Mouse (Mus musculus) kidney, postnatal 0 days (tissue): Measurements from ENCODE around the gene Zfp955b. TPM values are rescaled to one million over a fixed set of nuclear protein-coding genes. Genes with fewer than 3 reads are reported as not detected.
A peak's percentile ranks its signal among the peaks of the same experiment; 100 is the strongest.
"Not testable (repeated sequence)": the region's sequence is repeated elsewhere in the genome, so short reads cannot be mapped to it uniquely, and the experiment has no call there.

Experiments used
- ATAC-seq: fragments of 200-750 bp; cut with Nextera tagmentation; replicated peaks from 2 replicates; pipeline ENCODE4 v1.8.0; 2017; ENCODE audit warnings: low read depth, moderate number of reproducible peaks, moderate TSS enrichment, moderate library complexity; ENCODE audit not compliant: low FRiP score
- DNase-seq: peaks from one replicate; pipeline ENCODE4 v3.0.0-alpha.2; 2016; ENCODE audit warnings: low spot score
- H3K27ac ChIP-seq: fragments of 300-500 bp; sonication (generic); 2 replicates; pipeline ENCODE4 v1.5.1; 2014; ENCODE audit warnings: mild to moderate bottlenecking
- H3K27me3 ChIP-seq: fragments of 300-500 bp; sonication (generic); 2 replicates; pipeline ENCODE4 v1.6.1; 2014; ENCODE audit warnings: low read length, mixed read lengths; ENCODE audit not compliant: insufficient read depth
- H3K36me3 ChIP-seq: fragments of 300-500 bp; sonication (generic); 2 replicates; pipeline ENCODE4 v1.6.1; 2014; ENCODE audit warnings: low read length, mixed read lengths; ENCODE audit not compliant: insufficient read depth
- H3K4me1 ChIP-seq: fragments of 300-500 bp; sonication (generic); replicated peaks from 2 replicates; pipeline ENCODE4 v1.6.1; 2014; ENCODE audit warnings: antibody characterized with exemption, low read length, mixed read lengths; ENCODE audit not compliant: insufficient read depth
- H3K4me2 ChIP-seq: fragments of 300-500 bp; sonication (generic); 2 replicates; pipeline ENCODE4 v1.6.1; 2014; ENCODE audit warnings: mild to moderate bottlenecking, low read length, moderate library complexity, mixed read lengths
- H3K4me3 ChIP-seq: fragments of 300-500 bp; sonication (generic); replicated peaks from 2 replicates; pipeline ENCODE4 v1.5.1; 2014; ENCODE audit warnings: low read depth, low read length
- H3K9ac ChIP-seq: fragments of 300-500 bp; sonication (generic); 2 replicates; pipeline ENCODE4 v1.6.1; 2014; ENCODE audit warnings: low read depth, low read length
- H3K9me3 ChIP-seq: fragments of 300-500 bp; sonication (generic); replicated peaks from 2 replicates; pipeline ENCODE4 v1.6.1; 2016; ENCODE audit warnings: low read length, inconsistent platforms, mixed read lengths
- CTCF ChIP-seq: IDR thresholded peaks from 2 replicates; pipeline ENCODE4 v1.5.1; 2016; ENCODE audit warnings: antibody characterized with exemption, low read depth, mild to moderate bottlenecking, moderate library complexity
- WGBS: fragments of 180-500 bp; shearing (Covaris S2); extraction: QIAGEN DNeasy Blood & Tissue Kit; methylation state at CpG from one replicate; pipeline ENCODE4 v1.1.7; 2014; 5-methylcytosine and 5-hydroxymethylcytosine counted together
- polyA plus RNA-seq: library from polyadenylated mRNA; unstranded; fragments of >200 nt; fragmentation: Nextera tagmentation; extraction: Ambion mirVana; gene quantifications from 2 replicates; pipeline ENCODE4 v1.2.1, GENCODE M21; 2015

Gene Zfp955b
- 8.6 and 11.9 TPM in 2 replicates for polyA plus RNA-seq

- not testable (repeated sequence) for H3K27ac ChIP-seq, DNase-seq, H3K9ac ChIP-seq, H3K4me1 ChIP-seq, H3K4me3 ChIP-seq, H3K27me3 ChIP-seq, H3K4me2 ChIP-seq, H3K9me3 ChIP-seq, H3K36me3 ChIP-seq
- WGBS = no CpG with 5 or more reads among the region's 25 CpGs
- peak; percentile 99 for ATAC-seq
Measured at GRCm38 (mm10) chr17:33289039-33289875, at the start of gene Zfp955b. Gene Zfp955b (plus strand): TSS chr17:33289544.

GRCm38 (mm10) chr17:33254530-33255318 is 34.6 kb upstream of the Zfp955b start, which contains the start of gene Zfp955a:
Gene Zfp955a (minus strand): TSS chr17:33255145.
- not testable (repeated sequence) for H3K4me2 ChIP-seq, H3K9ac ChIP-seq, H3K9me3 ChIP-seq, H3K27ac ChIP-seq, H3K36me3 ChIP-seq, H3K27me3 ChIP-seq, DNase-seq, H3K4me1 ChIP-seq, H3K4me3 ChIP-seq
- peak; percentile 98 for ATAC-seq
- WGBS = 32% methylated on average over 1 of the region's 34 CpGs

GRCm38 (mm10) chr17:33255319-33255657 is 34.1 kb upstream of the Zfp955b start:
- H3K9ac ChIP-seq, H3K27ac ChIP-seq, DNase-seq, H3K4me2 ChIP-seq, H3K4me1 ChIP-seq, H3K4me3 ChIP-seq, ATAC-seq, H3K27me3 ChIP-seq, H3K36me3 ChIP-seq, H3K9me3 ChIP-seq: not testable (repeated sequence)
- WGBS = no CpG with 5 or more reads among the region's 2 CpGs

GRCm38 (mm10) chr17:33264376-33264775 is 25.0 kb upstream of the Zfp955b start, which contains the start of gene Olfr63:
Gene Olfr63 (plus strand): TSS chr17:33264676.
- Histone ChIP-seq H3K9me3 (no peaks in the 10 kb centered on the region), H3K4me2 (no peak within 1 kb of the TSS), H3K36me3 (no peaks in the 10 kb centered on the region), H3K4me3 (no peak within 1 kb of the TSS), H3K27ac (no peak within 1 kb of the TSS), H3K9ac (no peak within 1 kb of the TSS), H3K27me3 (no peaks in the 10 kb centered on the region), H3K4me1 (no peaks in the 10 kb centered on the region)
- ATAC-seq = no peak
- 78% methylated on average over 1 of the region's 1 CpGs for WGBS
- no peak for DNase-seq
- TF ChIP-seq CTCF = no peak

- TF ChIP-seq CTCF = no peak
- Histone ChIP-seq H3K4me3 (no peak overlapping the region), H3K27ac (no peak overlapping the region), H3K9me3 (no peaks in the 10 kb centered on the region), H3K4me2 (no peak overlapping the region), H3K9ac (no peak overlapping the region), H3K27me3 (no peaks in the 10 kb centered on the region), H3K4me1 (no peaks in the 10 kb centered on the region), H3K36me3 (no peaks in the 10 kb centered on the region)
- no peak for ATAC-seq
- WGBS = 85% methylated on average over 9 of the region's 9 CpGs
- DNase-seq = no peak
Measured at GRCm38 (mm10) chr17:33268907-33269306, 20.4 kb upstream of the Zfp955b start.

GRCm38 (mm10) chr17:33289876-33290149 is 469 bp downstream of the Zfp955b start:
- not testable (repeated sequence) for H3K9ac ChIP-seq, H3K4me3 ChIP-seq, DNase-seq, H3K27me3 ChIP-seq, H3K4me1 ChIP-seq, H3K27ac ChIP-seq, H3K4me2 ChIP-seq, H3K36me3 ChIP-seq, H3K9me3 ChIP-seq
- WGBS = no CpG with 5 or more reads among the region's 9 CpGs
- ATAC-seq = peak; percentile 44; the same call in 1 of the 2 replicates
